Mouse (Mus musculus) myocyte (in vitro differentiated cells): ENCODE measurements around the gene Bicd2. TPM values are rescaled to one million over a fixed set of nuclear protein-coding genes. Genes with fewer than 3 reads are reported as not detected.

ENCODE experiments used
- H3K27me3 ChIP-seq: one replicate; pipeline ENCODE4 v1.6.1; 2011; ENCODE audit not compliant: control insufficient read depth, insufficient read depth, insufficient read length
- H3K36me3 ChIP-seq: one replicate; pipeline ENCODE4 v1.6.1; 2011; ENCODE audit not compliant: control insufficient read depth, insufficient read depth
- H3K4me2 ChIP-seq: one replicate; pipeline ENCODE4 v1.6.1; 2011; ENCODE audit warnings: low read depth, control low read depth
- H3K4me3 ChIP-seq: one replicate; pipeline ENCODE4 v1.5.1; 2011; ENCODE audit warnings: mild to moderate bottlenecking, control low read depth, moderate library complexity
- H3K79me2 ChIP-seq: one replicate; pipeline ENCODE4 v1.6.1; 2011; ENCODE audit not compliant: control insufficient read depth, insufficient read depth
- H3ac ChIP-seq: one replicate; pipeline ENCODE4 v1.6.1; 2011; ENCODE audit not compliant: control insufficient read depth, insufficient read length
- CEBPB ChIP-seq: IDR thresholded peaks from 2 replicates; pipeline ENCODE4 v1.6.1; 2011; ENCODE audit warnings: mild to moderate bottlenecking, moderate library complexity; ENCODE audit not compliant: poor library complexity, insufficient read depth, severe bottlenecking
- E2F4 ChIP-seq: IDR thresholded peaks from one replicate; pipeline ENCODE4 v1.6.1; 2011; ENCODE audit warnings: mild to moderate bottlenecking, control low read depth, moderate library complexity; ENCODE audit not compliant: insufficient read depth
- MAX ChIP-seq: IDR thresholded peaks from one replicate; pipeline ENCODE4 v1.6.1; 2011; ENCODE audit warnings: low read depth, mild to moderate bottlenecking, control low read depth
- MYOD1 ChIP-seq, 3 experiments: IDR thresholded peaks; one replicate each; pipeline ENCODE4 v1.6.1; 2011; ENCODE audit warnings: control low read depth in 2 of 3, low read depth in 2 of 3, mild to moderate bottlenecking in 2 of 3, moderate library complexity in 1 of 3; ENCODE audit not compliant: insufficient read length in 2 of 3, control insufficient read depth in 1 of 3
- MYOG ChIP-seq, 3 experiments: IDR thresholded peaks; one replicate each; pipeline ENCODE4 v1.6.1; 2011; ENCODE audit warnings: control low read depth in 2 of 3, low read depth in 2 of 3, mild to moderate bottlenecking in 2 of 3; ENCODE audit not compliant: insufficient read length in 2 of 3, control insufficient read depth in 1 of 3, insufficient read depth in 1 of 3
- POLR2A ChIP-seq: IDR thresholded peaks from one replicate; pipeline ENCODE4 v1.6.1; 2011; ENCODE audit warnings: low read depth, mild to moderate bottlenecking, control low read depth, moderate library complexity; ENCODE audit not compliant: insufficient read length
- POLR2AphosphoS2 ChIP-seq: IDR thresholded peaks from one replicate; pipeline ENCODE4 v1.6.1; 2011; ENCODE audit warnings: low read depth, control low read depth; ENCODE audit not compliant: insufficient read length
- REST ChIP-seq: IDR thresholded peaks from one replicate; pipeline ENCODE4 v1.6.1; 2011; ENCODE audit warnings: mild to moderate bottlenecking, control low read depth, moderate library complexity; ENCODE audit not compliant: insufficient read depth, insufficient read length
- SRF ChIP-seq: IDR thresholded peaks from one replicate; pipeline ENCODE4 v1.6.1; 2011; ENCODE audit warnings: low read depth; ENCODE audit not compliant: control insufficient read depth, insufficient read length
- TCF12 ChIP-seq: IDR thresholded peaks from one replicate; pipeline ENCODE4 v1.6.1; 2011; ENCODE audit warnings: mild to moderate bottlenecking, control low read depth; ENCODE audit not compliant: poor library complexity, insufficient read depth, severe bottlenecking
- TCF3 ChIP-seq: IDR thresholded peaks from one replicate; pipeline ENCODE4 v1.6.1; 2011; ENCODE audit warnings: low read depth, control low read depth; ENCODE audit not compliant: insufficient read length
- USF1 ChIP-seq: IDR thresholded peaks from one replicate; pipeline ENCODE4 v1.6.1; 2011; ENCODE audit warnings: low read depth, mild to moderate bottlenecking, control low read depth, moderate library complexity
- polyA plus RNA-seq: library from polyadenylated mRNA; unstranded; fragments of >200 nt; fragmentation: generic; extraction: Trizol; gene quantifications from one replicate; pipeline ENCODE4 v1.2.1, GENCODE M21; 2012; ENCODE audit warnings: missing spikeins

The Bicd2 gene
- polyA plus RNA-seq, 1 experiment: 94.9 TPM

DNA sequence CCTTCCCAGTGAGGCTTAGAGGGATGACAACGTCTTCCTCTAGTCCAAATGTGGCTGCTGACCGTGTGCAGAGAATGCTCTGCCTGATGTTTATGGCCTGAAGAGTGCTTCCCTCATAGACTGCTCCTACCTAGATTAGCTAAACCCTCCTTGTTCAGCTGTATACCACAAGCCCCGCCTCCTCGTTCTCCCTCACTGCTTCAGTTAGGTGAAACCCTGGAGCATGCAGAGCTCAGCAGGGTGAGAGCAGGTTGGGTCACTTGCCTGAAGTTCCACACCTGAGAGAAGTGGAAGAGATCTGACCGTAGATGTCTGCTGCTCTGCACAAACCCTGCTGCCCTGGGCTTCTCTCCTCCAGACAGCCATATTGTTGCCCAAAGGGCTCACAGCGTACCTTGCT, 33.3 kb downstream of the Bicd2 start:
- H3K4me3 ChIP-seq: no peak overlapping the region
- H3ac ChIP-seq: no peak overlapping the region
- no peaks in the 10 kb centered on the region for H3K27me3 ChIP-seq
- H3K36me3 ChIP-seq: peaks cover 62% of the 10 kb centered on the region
- TF ChIP-seq POLR2AphosphoS2 (no peak), MAX (no peak), MYOG (IDR thresholded peaks at IDR 0.05; ENCODE audit: control insufficient read depth in 1 of 3, insufficient read depth in 1 of 3, insufficient read length in 2 of 3, low read depth in 2 of 3) (no peak), SRF (no peak), MYOD1 (IDR thresholded peaks at IDR 0.05; ENCODE audit: control insufficient read depth in 1 of 3, insufficient read length in 2 of 3, low read depth in 2 of 3) (no peak)
- H3K79me2 ChIP-seq: peaks cover 55% of the 10 kb centered on the region
- H3K4me2 ChIP-seq: no peak overlapping the region

DNA sequence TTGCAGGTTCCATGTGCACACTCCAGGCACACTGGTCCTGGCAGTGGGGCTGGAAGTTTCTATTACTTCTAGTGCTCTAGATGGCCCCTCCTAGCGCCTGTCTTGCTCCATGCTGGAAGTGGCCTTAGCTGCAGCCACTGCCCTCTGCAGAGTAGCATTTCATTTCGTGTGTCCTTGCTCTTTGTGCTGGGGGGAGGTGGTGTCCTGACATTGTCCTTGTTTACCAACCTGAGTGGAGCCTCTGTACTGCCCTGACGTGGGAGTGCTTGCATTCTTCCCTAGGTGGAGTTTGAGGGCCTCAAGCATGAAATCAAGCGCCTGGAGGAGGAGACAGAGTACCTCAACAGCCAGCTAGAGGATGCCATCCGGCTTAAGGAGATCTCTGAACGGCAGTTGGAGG, 36.2 kb downstream of the Bicd2 start:
- peaks cover 33% of the 10 kb centered on the region for H3K79me2 ChIP-seq
- H3K4me2 ChIP-seq: no peak overlapping the region
- TF ChIP-seq MYOD1 (IDR thresholded peaks at IDR 0.05; ENCODE audit: control insufficient read depth in 1 of 3, insufficient read length in 2 of 3, low read depth in 2 of 3) (no peak), CEBPB (no peak), USF1 (no peak), TCF12 (no peak), POLR2A (no peak), SRF (no peak), MAX (no peak), POLR2AphosphoS2 (no peak), REST (no peak), TCF3 (no peak), MYOG (IDR thresholded peaks at IDR 0.05; ENCODE audit: control insufficient read depth in 1 of 3, insufficient read depth in 1 of 3, insufficient read length in 2 of 3, low read depth in 2 of 3) (no peak), E2F4 (no peak)
- no peak overlapping the region for H3ac ChIP-seq
- H3K36me3 ChIP-seq: peaks cover 71% of the 10 kb centered on the region
- no peak overlapping the region for H3K4me3 ChIP-seq
- H3K27me3 ChIP-seq: no peaks in the 10 kb centered on the region

DNA sequence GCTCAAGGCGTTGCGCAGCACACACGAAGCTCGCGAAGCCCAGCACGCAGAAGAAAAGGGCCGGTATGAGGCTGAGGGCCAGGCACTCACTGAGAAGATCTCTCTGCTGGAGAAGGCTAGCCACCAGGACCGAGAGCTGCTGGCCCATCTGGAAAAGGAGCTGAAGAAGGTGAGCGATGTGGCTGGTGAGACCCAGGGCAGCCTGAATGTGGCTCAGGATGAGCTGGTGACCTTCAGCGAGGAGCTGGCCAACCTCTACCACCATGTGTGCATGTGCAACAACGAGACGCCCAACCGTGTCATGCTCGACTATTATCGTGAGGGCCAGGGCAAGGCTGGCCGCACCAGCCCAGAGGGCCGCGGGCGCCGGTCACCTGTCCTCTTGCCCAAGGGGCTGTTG, 37.9 kb downstream of the Bicd2 start:
- TF ChIP-seq CEBPB (no peak), TCF3 (no peak), SRF (no peak), USF1 (no peak), TCF12 (no peak), E2F4 (no peak)
- Histone ChIP-seq H3K4me3 (no peak overlapping the region), H3K79me2 (peaks cover 16% of the 10 kb centered on the region), H3K27me3 (no peaks in the 10 kb centered on the region), H3K36me3 (peaks cover 77% of the 10 kb centered on the region), H3ac (no peak overlapping the region), H3K4me2 (no peak overlapping the region)

DNA sequence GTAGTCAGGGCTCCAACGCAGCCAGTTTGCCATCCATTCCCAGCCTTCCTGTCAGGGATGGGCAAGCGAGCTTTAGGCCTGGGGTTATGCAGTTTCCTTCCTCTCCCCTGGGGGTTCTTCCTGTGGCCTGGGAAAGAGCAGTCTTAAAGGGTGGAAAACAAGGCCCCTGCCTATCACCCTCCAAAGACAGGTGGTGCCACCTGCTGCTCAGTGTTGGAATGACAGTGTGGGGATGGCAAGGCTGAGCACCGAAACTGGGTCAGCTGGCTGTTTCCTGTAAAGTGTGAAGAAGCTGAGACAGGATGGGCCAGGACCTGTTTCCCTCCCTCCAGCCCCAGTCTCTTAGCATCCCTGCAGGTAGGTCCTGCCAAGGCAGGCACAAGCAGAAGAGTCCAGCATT, 39.8 kb downstream of the Bicd2 start:
- Histone ChIP-seq H3K4me2 (no peak overlapping the region), H3ac (no peak overlapping the region)
- TF ChIP-seq SRF (no peak), POLR2AphosphoS2 (peak; percentile 4), MYOD1 (IDR thresholded peaks at IDR 0.05; ENCODE audit: control insufficient read depth in 1 of 3, insufficient read length in 2 of 3, low read depth in 2 of 3) (peak in 2 of 3 experiments; percentile 63 to 69), E2F4 (no peak), TCF3 (no peak), CEBPB (no peak), MYOG (IDR thresholded peaks at IDR 0.05; ENCODE audit: control insufficient read depth in 1 of 3, insufficient read depth in 1 of 3, insufficient read length in 2 of 3, low read depth in 2 of 3) (peak in 1 of 3 experiments; percentile 45)

DNA sequence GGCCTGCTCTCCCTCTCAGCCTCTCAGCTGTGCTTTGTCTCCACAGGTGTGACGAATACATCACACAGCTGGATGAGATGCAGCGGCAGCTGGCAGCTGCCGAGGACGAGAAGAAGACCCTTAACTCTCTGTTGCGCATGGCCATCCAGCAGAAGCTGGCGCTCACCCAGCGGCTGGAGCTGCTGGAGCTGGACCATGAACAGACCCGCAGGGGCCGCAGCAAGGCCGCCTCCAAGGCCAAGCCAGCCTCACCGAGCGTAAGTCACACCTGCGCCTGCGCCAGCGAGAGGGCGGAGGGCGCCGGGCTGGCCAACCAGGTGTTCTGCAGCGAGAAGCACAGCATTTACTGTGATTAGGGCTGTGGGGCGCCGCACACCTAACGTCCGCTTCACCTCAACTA, 41.6 kb downstream of the Bicd2 start:
- Histone ChIP-seq H3K36me3 (peaks cover 63% of the 10 kb centered on the region), H3K4me2 (no peak overlapping the region), H3K27me3 (no peaks in the 10 kb centered on the region), H3K4me3 (no peak overlapping the region), H3K79me2 (peaks cover 4% of the 10 kb centered on the region), H3ac (no peak overlapping the region)
- TF ChIP-seq POLR2AphosphoS2: peak; percentile 55
- no peak for TF ChIP-seq USF1

More for the DNA sequence above, 39.8 kb downstream of the Bicd2 start:
- Histone ChIP-seq H3K79me2 (peaks cover 4% of the 10 kb centered on the region), H3K4me3 (no peak overlapping the region), H3K36me3 (peaks cover 67% of the 10 kb centered on the region), H3K27me3 (no peaks in the 10 kb centered on the region)
